Mouse (Mus musculus) fibroblast of lung, adult 2 months (primary cell): ENCODE data around the gene Myo3b.

Source experiments
- DNase-seq: peaks from one replicate; pipeline ENCODE4 v3.0.0-alpha.2; 2011; ENCODE audit warnings: low read depth

The Myo3b gene

DNA sequence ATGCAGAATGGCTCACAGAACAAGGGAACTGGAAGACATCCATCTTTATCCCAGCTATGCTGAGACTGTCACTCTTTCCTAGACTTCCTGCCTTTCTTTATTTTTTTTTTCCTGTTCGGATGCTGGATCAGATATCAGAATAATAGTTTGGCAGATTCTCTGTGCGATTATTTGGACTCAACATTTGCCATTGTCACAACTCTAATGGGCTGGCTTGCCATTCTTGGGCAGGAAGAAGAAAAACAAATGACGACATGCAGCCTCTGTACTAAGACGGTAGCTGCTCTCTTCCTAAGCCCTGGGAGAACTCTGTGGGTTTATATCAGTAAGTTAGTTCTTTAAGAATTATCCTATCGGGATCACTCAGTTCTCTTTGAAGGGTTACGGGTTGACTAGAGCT is 89.7 kb downstream of the Myo3b start:
- DNase-seq: no peak

GRCm38 (mm10) chr2:70129566-70129965 is 90.6 kb downstream of the Myo3b start:
- no peak for DNase-seq

- no peak for DNase-seq
Observed at GRCm38 (mm10) chr2:70133281-70133680, 94.4 kb downstream of the Myo3b start.

DNA sequence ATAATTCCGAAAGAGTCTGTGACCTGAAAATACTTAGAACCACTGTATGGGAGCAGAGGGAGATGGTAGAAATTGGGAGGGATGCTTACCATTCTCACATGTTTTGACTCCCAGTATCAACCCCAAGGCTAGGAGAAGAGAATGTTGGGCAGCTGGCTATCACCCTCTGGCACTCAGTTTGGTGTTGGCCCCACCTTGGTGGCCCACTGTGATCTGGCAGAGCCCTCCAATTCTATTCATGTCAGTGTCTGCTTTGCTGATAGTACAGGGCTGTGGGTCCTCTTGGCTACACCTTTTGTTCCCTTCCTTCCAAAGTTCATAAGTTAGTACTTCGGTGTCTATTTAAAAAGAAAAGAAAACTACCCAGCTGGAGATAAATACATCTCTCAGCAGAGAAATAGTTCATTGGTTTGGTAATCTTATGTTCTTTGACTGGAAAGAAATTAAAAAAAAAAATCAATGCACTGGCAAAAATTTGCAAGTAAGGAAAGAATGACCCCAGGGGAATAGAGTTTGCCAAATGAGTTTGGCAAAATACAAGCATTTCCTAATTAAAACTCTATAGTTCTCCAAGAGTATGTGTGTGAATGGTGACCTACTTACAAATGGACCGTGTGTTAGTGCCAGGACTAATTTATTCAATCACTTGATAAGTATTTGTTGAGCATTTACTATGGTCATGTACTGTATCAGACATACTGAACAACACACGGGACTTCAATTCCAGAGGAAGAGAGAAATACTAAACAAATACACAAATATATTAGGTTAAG is 98.5 kb downstream of the Myo3b start:
- DNase-seq: no peak

DNA sequence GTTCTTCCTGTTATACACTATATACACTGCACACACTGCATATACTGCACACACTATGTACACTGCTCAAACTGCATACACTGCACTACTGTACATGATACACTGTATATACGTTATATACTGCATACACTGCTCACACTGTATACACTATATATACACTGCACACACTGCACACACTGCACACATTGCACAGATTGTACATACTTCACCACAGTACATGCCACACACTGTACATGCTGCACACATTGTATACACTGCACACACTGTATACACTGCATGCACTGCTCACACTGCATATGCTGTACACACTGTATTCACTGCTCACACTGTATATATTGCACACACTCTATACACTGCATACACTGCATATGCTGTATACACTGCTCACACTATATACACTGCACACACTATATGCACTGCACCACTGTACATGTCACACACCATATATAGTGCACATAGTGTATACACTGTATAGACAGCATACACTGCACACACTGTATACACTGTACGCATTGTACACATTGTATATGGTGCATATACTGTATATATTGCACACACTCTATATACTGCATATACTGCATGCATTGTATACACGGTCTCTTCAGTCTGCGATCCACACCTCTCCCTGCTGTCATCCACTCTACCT is 104.7 kb downstream of the Myo3b start:
- no peak for DNase-seq

- no peak for DNase-seq
Observed at GRCm38 (mm10) chr2:70146993-70147581, 108.2 kb downstream of the Myo3b start.

- no peak for DNase-seq
Observed at GRCm38 (mm10) chr2:70148821-70149510, 110.0 kb downstream of the Myo3b start.

DNA sequence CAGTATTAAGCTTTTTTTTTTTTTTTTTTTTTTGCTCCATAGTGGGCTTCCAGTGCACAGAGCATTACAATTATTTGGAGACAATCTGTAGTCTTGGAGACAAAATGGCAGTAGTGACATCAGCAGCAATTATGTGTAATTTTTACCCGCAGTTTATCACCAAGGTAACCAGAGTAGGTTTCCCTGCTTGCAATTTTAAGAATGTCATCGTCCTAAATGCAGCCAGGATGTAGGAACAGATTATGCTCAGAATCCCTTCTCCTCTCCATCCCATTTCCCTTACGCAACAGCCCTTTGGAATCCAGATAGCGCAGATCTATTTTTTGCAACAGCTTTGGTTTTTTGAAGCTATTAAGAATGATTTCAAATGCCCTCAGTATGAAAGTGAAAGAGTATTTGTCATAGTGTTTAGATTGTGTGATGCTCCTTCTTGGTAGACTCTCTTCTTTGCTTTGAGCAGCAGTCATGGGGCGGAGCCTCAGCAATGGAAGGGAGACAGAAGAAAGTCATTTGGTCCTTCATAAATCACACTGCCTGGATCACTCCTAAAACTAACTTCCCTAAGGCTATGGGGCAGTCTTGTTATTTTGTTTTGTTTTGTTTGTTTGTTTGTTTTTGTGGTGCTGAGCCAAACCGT is 111.6 kb downstream of the Myo3b start:
- no peak for DNase-seq

GRCm38 (mm10) chr2:70151930-70152329 is 113.0 kb downstream of the Myo3b start:
- DNase-seq: peak; percentile 22

- no peak for DNase-seq
Observed at GRCm38 (mm10) chr2:70155226-70155836, 116.4 kb downstream of the Myo3b start.

DNA sequence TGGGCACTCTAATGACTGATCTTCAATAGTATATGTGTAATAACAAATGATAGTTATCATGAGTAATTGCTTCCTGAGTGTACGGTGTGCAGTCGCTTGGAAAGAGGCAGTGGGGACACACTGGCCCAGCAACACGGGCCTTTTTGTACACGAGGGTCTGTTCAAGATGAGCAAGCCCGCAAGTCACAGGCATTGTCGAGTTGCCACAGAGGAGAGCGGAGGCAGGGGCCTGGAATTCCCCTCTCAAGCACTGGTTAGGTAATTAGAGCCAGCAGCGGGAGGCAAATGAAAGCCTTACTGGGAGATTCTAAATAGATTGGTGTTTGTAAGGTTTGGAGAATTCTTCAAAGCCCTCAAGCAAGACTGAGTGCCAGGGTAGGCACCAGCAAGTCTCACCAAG is 120.6 kb downstream of the Myo3b start:
- DNase-seq: no peak

- no peak for DNase-seq
Observed at GRCm38 (mm10) chr2:70166231-70166630, 127.3 kb downstream of the Myo3b start.

GRCm38 (mm10) chr2:70167944-70168935 is 129.3 kb downstream of the Myo3b start:
- DNase-seq: no peak

DNA sequence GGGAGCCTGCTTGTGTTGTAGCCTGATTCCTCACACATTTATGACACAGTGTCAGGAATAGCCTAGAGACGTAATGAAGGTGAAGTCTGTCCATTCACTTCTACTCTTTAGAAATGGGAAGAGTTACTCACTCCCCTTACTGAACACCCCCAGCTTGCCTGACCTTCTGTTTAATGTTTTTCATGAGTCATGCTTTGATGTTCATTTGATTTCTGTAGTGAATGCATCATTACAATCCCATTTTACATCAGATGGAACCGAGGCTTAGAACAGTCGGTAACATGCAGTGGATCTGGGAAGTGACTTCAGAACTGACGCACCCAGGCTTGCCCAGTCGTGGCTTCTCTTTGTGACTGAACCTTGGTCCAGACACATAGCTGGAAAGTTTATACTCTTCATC is 131.5 kb downstream of the Myo3b start:
- DNase-seq: no peak

DNA sequence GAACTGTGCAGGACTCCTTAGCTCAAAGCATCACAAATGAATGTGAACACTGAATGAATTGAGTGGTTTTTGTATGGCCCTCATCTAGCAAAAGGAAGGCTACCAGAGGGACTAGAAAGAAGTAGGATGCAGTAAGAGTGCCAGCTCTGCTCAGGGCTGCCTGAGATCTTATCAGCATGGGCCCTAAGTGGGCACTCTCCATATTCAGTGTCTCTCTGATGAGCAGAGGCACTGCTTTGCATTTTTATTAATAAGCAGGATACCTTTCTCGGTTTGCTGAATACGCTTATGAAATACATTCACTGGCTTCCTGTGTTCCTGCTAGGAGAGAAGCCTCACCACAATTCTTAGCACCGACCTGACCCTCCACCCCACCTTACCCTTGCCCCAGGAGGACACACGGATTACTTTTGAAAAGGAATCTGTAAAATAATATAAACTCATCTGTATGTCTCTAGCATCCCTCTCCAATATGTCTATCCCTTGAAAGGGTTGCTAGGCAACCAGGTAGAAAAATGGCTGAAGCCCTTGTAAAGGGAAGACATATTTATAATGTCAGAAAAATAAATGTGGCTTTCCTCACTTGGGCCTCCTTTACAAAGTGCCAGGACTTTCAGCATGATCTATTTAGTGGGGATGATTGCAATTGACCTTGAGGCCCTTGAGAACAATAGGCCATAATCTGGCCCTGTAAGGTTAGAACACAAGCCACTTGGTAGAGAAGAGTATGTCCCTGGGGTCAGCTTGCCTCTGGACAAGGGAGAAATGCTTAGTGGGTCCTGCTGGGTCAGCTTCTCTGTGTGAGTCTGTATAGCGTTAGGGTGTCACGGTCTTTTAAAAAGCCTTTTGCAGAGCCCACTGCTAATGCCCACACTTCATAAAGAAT is 138.1 kb downstream of the Myo3b start:
- DNase-seq: no peak

GRCm38 (mm10) chr2:70177709-70178030 is 138.7 kb downstream of the Myo3b start:
- no peak for DNase-seq

DNA sequence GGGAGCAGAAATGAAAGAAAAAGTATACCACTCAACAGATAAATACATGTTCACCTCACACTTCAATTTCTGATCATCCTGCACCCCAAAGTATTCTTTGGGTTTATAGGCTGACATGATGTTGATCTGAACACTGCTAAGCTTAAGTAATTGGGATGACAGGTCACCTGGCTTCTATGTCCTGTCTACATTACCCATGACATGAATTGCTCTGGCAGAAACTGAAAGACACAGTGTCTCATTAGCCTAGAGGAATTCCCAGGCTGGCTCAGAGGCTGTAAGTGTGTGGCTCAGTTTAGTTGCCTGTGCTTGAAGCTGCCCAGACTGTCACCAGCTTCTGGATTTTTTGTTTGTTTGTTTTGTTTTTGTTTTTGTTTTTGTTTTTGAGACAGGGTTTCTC is 139.3 kb downstream of the Myo3b start:
- no peak for DNase-seq

- DNase-seq: no peak
Observed at GRCm38 (mm10) chr2:70182150-70182670, 143.3 kb downstream of the Myo3b start.

DNA sequence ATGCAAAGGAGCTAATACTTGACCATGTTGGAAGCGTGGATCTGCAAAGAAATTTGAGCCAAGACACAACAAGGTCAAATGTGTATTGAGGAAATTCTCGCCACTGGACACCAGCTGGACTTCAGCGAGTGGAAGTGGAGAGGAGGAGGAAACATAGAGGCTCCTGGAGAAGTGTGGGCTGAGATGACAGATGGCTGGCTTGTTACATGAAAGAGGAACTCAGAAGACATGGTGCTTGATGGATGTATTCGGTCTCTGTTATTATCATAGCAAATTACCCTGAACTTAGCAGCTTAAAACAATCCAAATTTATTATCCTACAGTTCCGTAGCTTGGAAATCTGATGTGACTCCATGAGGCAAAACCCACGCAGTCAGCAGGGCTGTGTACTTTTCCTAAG is 148.1 kb downstream of the Myo3b start:
- no peak for DNase-seq
